Mouse (Mus musculus) forebrain, embryonic 11.5 days (tissue): ENCODE data around the gene Ikbip. TPM values are rescaled to one million over a fixed set of nuclear protein-coding genes. Genes with fewer than 3 reads are reported as not detected.

ENCODE experiments used
- ATAC-seq: fragments of 200-750 bp; cut with Nextera tagmentation; replicated peaks from 2 replicates; pipeline ENCODE4 v1.8.0; 2017; ENCODE audit warnings: moderate TSS enrichment; ENCODE audit not compliant: low FRiP score
- DNase-seq: peaks from one replicate; pipeline ENCODE4 v3.0.0-alpha.2; 2017; ENCODE audit warnings: low spot score
- H3K27ac ChIP-seq: fragments of 300-500 bp; sonication (generic); 2 replicates; pipeline ENCODE4 v1.5.1; 2014; ENCODE audit warnings: low read depth, low read length
- H3K27me3 ChIP-seq: fragments of 300-500 bp; sonication (generic); 2 replicates; pipeline ENCODE4 v1.6.1; 2014; ENCODE audit warnings: mild to moderate bottlenecking, low read length, mixed read lengths; ENCODE audit not compliant: control insufficient read depth, insufficient read depth
- H3K36me3 ChIP-seq: fragments of 300-500 bp; sonication (generic); 2 replicates; pipeline ENCODE4 v1.6.1; 2014; ENCODE audit warnings: mild to moderate bottlenecking, low read length, moderate library complexity, mixed read lengths; ENCODE audit not compliant: control insufficient read depth, insufficient read depth
- H3K4me1 ChIP-seq: fragments of 300-500 bp; sonication (generic); replicated peaks from 2 replicates; pipeline ENCODE4 v1.6.1; 2014; ENCODE audit warnings: low read length, mixed read lengths; ENCODE audit not compliant: control insufficient read depth, insufficient read depth
- H3K4me2 ChIP-seq: fragments of 300-500 bp; sonication (generic); 2 replicates; pipeline ENCODE4 v1.6.1; 2014; ENCODE audit warnings: low read depth, mild to moderate bottlenecking, low read length, moderate library complexity, mixed read lengths; ENCODE audit not compliant: severe bottlenecking
- H3K4me3 ChIP-seq: fragments of 300-500 bp; sonication (generic); 2 replicates; pipeline ENCODE4 v1.5.1; 2014; ENCODE audit warnings: low read depth, low read length
- H3K9ac ChIP-seq: fragments of 300-500 bp; sonication (generic); 2 replicates; pipeline ENCODE4 v1.6.1; 2014; ENCODE audit warnings: low read length
- H3K9me3 ChIP-seq: fragments of 300-500 bp; sonication (generic); 2 replicates; pipeline ENCODE4 v1.6.1; 2016; ENCODE audit warnings: low read length, mixed read lengths; ENCODE audit not compliant: control insufficient read depth
- WGBS: fragments of 180-500 bp; shearing (Covaris S2); extraction: QIAGEN DNeasy Blood & Tissue Kit; methylation state at CpG from one replicate; pipeline ENCODE4 v1.1.7; 2014; 5-methylcytosine and 5-hydroxymethylcytosine counted together
- polyA plus RNA-seq: library from polyadenylated mRNA; unstranded; fragments of >200 nt; fragmentation: Nextera tagmentation; extraction: Ambion mirVana; gene quantifications from 2 replicates; pipeline ENCODE4 v1.2.1, GENCODE M21; 2014

The Ikbip gene
- polyA plus RNA-seq, 1 experiment from 2014 or later, result 22.7 TPM

DNA sequence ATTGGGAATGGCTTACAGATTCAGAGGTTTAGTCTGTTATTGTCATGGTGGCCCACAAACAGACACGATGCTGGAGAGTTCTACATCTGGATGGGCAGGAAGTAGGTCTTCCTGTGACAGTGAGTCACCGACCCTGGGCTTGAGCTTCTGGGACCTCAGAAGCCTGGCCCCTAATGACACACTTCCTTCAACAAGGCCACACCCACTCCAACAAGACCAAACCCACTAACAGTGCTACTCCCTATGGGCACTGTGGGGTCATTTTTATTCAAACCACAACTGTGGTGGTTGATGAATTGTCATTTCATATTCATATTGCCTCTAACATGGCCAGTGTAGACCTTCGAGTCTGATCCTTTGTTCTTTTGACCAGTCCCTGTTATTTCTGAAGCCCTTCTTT is 55.6 kb downstream of the Ikbip start:
- WGBS, result 85% methylated on average over 3 of the region's 3 CpGs
- no peak for ATAC-seq
- no peaks in the 10 kb centered on the region for H3K27me3 ChIP-seq

DNA sequence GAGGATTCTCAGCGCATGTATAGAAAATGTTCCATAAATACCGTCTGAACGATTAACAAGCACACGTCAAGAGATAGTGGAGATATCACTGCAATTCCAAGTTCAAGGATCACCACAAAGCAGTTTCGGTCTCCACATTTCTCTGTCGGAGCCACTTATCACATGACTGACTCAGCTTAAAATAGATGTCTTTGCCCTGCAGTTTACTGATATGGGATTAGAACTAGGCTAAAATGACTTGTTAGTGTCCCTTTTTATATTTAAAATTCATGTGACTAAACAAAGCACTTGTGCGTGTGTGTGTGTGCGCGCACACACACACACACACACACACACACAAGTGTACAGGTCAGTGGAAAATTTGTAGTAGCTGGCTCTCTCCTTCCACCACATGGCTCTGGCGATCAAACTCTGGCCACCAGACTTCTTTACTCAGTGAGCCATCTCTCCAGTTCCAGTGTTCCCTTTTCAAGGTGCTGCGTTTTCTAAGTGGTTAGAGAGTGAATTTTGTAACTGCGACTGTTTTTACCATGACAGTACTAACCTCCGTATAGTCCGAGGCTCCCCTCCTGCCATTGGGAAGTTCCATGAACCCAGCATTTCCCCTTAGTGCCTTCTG is 56.5 kb downstream of the Ikbip start:
- no peaks in the 10 kb centered on the region for H3K27me3 ChIP-seq
- ATAC-seq (no peak), DNase-seq (no peak)
- H3K9me3 ChIP-seq, result no peaks in the 10 kb centered on the region
- no peaks in the 10 kb centered on the region for H3K36me3 ChIP-seq
- H3K27ac ChIP-seq, result no peak overlapping the region
- H3K4me3 ChIP-seq, result no peak overlapping the region
- H3K9ac ChIP-seq, result no peak overlapping the region
- H3K4me2 ChIP-seq, result no peak overlapping the region
- H3K4me1 ChIP-seq, result no peaks in the 10 kb centered on the region
- 93% methylated on average over 14 of the region's 14 CpGs for WGBS

More for the DNA sequence above, 55.6 kb downstream of the Ikbip start:
- no peaks in the 10 kb centered on the region for H3K4me1 ChIP-seq
- no peak overlapping the region for H3K27ac ChIP-seq
- H3K36me3 ChIP-seq, result no peaks in the 10 kb centered on the region
- DNase-seq, result no peak
- H3K9me3 ChIP-seq, result no peaks in the 10 kb centered on the region
- no peak overlapping the region for H3K9ac ChIP-seq
- no peak overlapping the region for H3K4me2 ChIP-seq
- H3K4me3 ChIP-seq, result no peak overlapping the region

GRCm38 (mm10) chr10:91141564-91141963 is 58.8 kb downstream of the Ikbip start:
- peaks cover 3% of the 10 kb centered on the region; the same call in 1 of the 2 replicates for H3K36me3 ChIP-seq
- 49% methylated on average over 2 of the region's 2 CpGs for WGBS
- no peak overlapping the region for H3K4me3 ChIP-seq
- no peak overlapping the region for H3K4me2 ChIP-seq
- no peak for ATAC-seq
- no peaks in the 10 kb centered on the region for H3K9me3 ChIP-seq
- H3K4me1 ChIP-seq, result no peaks in the 10 kb centered on the region
- DNase-seq, result no peak
- no peaks in the 10 kb centered on the region for H3K27me3 ChIP-seq
- no peak overlapping the region for H3K27ac ChIP-seq
- no peak overlapping the region for H3K9ac ChIP-seq

- Histone ChIP-seq H3K4me3 (no peak overlapping the region), H3K9ac (no peak overlapping the region), H3K27me3 (no peaks in the 10 kb centered on the region), H3K27ac (no peak overlapping the region), H3K4me1 (no peaks in the 10 kb centered on the region), H3K4me2 (no peak overlapping the region), H3K36me3 (peaks cover 8% of the 10 kb centered on the region; the same call in 1 of the 2 replicates), H3K9me3 (no peaks in the 10 kb centered on the region)
- ATAC-seq (no peak), DNase-seq (no peak)
- WGBS, result 77% methylated on average over 10 of the region's 10 CpGs
Measured at GRCm38 (mm10) chr10:91142654-91143191, 60.0 kb downstream of the Ikbip start.

DNA sequence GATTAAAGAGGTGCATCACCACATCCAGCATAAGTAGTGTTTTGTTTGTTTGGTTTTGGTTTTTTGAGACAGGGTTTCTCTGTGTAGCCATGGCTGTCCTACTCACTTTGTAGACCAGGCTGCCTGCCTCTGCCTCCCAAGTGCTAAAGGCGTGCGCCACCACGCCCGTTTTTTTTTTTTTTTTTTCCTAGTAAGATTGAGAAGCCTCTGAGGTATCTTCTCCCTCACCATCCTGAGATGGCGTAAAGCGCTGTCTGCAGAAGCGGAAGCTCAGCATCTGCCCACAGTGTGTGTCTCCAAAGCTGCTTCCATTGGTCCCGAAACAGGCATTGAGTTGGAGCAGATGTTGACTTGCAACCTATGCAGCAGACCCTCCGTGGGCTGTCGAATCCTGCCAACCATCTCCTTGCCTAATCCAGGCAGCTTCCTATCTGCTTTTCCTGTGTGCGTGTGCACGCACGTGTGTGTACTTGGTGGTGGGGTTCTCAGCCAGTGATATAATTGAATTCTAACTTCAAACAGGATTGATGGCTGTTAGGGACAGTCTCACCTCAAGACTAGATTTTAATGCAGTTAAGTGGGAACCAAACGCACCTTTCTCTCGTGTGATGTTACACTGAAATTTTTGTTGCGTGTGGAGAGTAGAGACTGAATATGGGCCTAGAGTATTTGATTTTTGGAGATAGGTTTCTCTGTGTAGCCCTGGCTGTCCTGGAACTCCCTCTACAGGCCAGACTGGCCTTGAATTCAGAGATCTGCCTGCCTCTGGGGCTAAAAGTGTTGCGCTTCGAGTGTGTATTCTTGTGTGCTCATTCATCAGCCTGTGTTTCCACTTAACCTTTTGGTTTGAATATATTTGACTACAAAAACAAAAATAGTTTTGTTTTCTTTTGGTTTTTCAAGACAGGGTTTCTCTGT is 60.8 kb downstream of the Ikbip start:
- 80% methylated on average over 18 of the region's 18 CpGs for WGBS
- ATAC-seq (no peak), DNase-seq (peak; percentile 61)
- H3K9me3 ChIP-seq, result no peaks in the 10 kb centered on the region
- H3K27me3 ChIP-seq, result no peaks in the 10 kb centered on the region
- peaks cover 8% of the 10 kb centered on the region; the same call in 1 of the 2 replicates for H3K36me3 ChIP-seq
- H3K4me3 ChIP-seq, result no peak overlapping the region
- no peak overlapping the region for H3K27ac ChIP-seq
- H3K9ac ChIP-seq, result no peak overlapping the region
- no peak overlapping the region for H3K4me2 ChIP-seq
- H3K4me1 ChIP-seq, result no peaks in the 10 kb centered on the region

DNA sequence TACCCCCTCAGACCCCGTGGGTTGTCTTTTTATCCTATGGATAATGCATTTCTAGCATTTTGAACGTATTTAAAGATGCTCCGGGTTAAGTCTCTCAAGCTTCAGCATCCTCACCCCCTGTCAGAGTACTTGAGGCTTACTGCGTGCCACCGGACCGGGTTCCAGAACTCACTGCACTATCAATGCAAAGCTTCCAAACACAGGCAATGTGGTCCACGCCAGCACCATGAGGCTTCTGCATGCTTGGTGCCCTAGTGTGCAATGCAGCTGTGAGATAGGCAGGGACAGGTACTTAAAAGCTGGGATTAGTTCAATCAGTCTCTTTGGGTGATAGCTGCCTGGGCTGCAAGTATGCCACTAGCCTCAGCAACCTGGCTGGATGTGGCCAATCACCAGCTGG is 62.7 kb downstream of the Ikbip start:
- Histone ChIP-seq H3K9ac (no peak overlapping the region), H3K27me3 (no peaks in the 10 kb centered on the region), H3K4me3 (no peak overlapping the region), H3K4me2 (no peak overlapping the region), H3K9me3 (no peaks in the 10 kb centered on the region), H3K4me1 (no peaks in the 10 kb centered on the region), H3K36me3 (peaks cover 14% of the 10 kb centered on the region; the same call in 1 of the 2 replicates), H3K27ac (no peak overlapping the region)
- ATAC-seq, result peak; percentile 25; the same call in 1 of the 2 replicates
- no peak for DNase-seq
- 94% methylated on average over 7 of the region's 7 CpGs for WGBS

Other genes starting within 250 kb of the Ikbip start
- 29.4 and 30.2 TPM in 2 replicates for gene Apaf1, start 170 bp upstream of the Ikbip start, polyA plus RNA-seq
- 399 and 404 TPM in 2 replicates for gene Slc25a3, start 41.1 kb downstream of the Ikbip start, polyA plus RNA-seq
- gene Tmpo, start 98.4 kb downstream of the Ikbip start, polyA plus RNA-seq, result 433 and 456 TPM in 2 replicates